Mouse (Mus musculus) G1E-ER4 (cell line): ENCODE measurements around the gene Isoc2a. TPM values are rescaled to one million over a fixed set of nuclear protein-coding genes. Genes with fewer than 3 reads are reported as not detected.

ENCODE experiments used
- GATA1 ChIP-seq: IDR thresholded peaks from one replicate; pipeline ENCODE4 v1.8.0; 2012; ENCODE audit warnings: low read length, inconsistent platforms
- polyA plus RNA-seq: library from polyadenylated mRNA; stranded (reverse); fragments of >175 nt; gene quantifications from 2 replicates; pipeline ENCODE4 v1.2.3, GENCODE M21; 2012

Isoc2a gene
- polyA plus RNA-seq: 10.8 and 31.1 TPM in 2 replicates

- no peak for TF ChIP-seq GATA1
Observed at GRCm38 (mm10) chr7:4876753-4877221, at the start of gene Isoc2a. Gene Isoc2a (plus strand): TSS chr7:4877153.

GRCm38 (mm10) chr7:4830476-4830875 lies 46.5 kb upstream of the Isoc2a start:
- TF ChIP-seq GATA1: no peak

- no peak for TF ChIP-seq GATA1
Observed at GRCm38 (mm10) chr7:4835631-4836327, 41.2 kb upstream of the Isoc2a start.

GRCm38 (mm10) chr7:4836351-4836792 lies 40.6 kb upstream of the Isoc2a start:
- no peak for TF ChIP-seq GATA1

GRCm38 (mm10) chr7:4837639-4838038 lies 39.3 kb upstream of the Isoc2a start:
- no peak for TF ChIP-seq GATA1

- TF ChIP-seq GATA1: no peak
Observed at GRCm38 (mm10) chr7:4842077-4842476, 34.9 kb upstream of the Isoc2a start.

- no peak for TF ChIP-seq GATA1
Observed at GRCm38 (mm10) chr7:4842634-4843131, 34.3 kb upstream of the Isoc2a start.

GRCm38 (mm10) chr7:4843604-4844244 lies 33.2 kb upstream of the Isoc2a start:
- no peak for TF ChIP-seq GATA1

- TF ChIP-seq GATA1: no peak
Observed at GRCm38 (mm10) chr7:4844245-4844916, 32.6 kb upstream of the Isoc2a start, which contains the start of gene Shisa7. Gene Shisa7 (minus strand): TSS chr7:4844696.

GRCm38 (mm10) chr7:4844917-4845309 lies 32.0 kb upstream of the Isoc2a start:
- no peak for TF ChIP-seq GATA1

GRCm38 (mm10) chr7:4849372-4849771 lies 27.6 kb upstream of the Isoc2a start:
- TF ChIP-seq GATA1: no peak

GRCm38 (mm10) chr7:4850621-4851314 lies 26.2 kb upstream of the Isoc2a start:
- no peak for TF ChIP-seq GATA1

- no peak for TF ChIP-seq GATA1
Observed at GRCm38 (mm10) chr7:4851315-4851688, 25.7 kb upstream of the Isoc2a start.

GRCm38 (mm10) chr7:4853613-4854012 lies 23.3 kb upstream of the Isoc2a start:
- TF ChIP-seq GATA1: no peak

GRCm38 (mm10) chr7:4856508-4856907 lies 20.4 kb upstream of the Isoc2a start:
- TF ChIP-seq GATA1: no peak
